Mouse (Mus musculus) A20 (cell line): ENCODE measurements around the gene Gjb5.
A peak's percentile ranks its signal among the peaks of the same experiment; 100 is the strongest.

Source experiments
- DNase-seq: peaks from one replicate; pipeline ENCODE4 v3.0.0-alpha.2; 2011; ENCODE audit warnings: low read depth, low spot score

Gjb5 gene

DNA sequence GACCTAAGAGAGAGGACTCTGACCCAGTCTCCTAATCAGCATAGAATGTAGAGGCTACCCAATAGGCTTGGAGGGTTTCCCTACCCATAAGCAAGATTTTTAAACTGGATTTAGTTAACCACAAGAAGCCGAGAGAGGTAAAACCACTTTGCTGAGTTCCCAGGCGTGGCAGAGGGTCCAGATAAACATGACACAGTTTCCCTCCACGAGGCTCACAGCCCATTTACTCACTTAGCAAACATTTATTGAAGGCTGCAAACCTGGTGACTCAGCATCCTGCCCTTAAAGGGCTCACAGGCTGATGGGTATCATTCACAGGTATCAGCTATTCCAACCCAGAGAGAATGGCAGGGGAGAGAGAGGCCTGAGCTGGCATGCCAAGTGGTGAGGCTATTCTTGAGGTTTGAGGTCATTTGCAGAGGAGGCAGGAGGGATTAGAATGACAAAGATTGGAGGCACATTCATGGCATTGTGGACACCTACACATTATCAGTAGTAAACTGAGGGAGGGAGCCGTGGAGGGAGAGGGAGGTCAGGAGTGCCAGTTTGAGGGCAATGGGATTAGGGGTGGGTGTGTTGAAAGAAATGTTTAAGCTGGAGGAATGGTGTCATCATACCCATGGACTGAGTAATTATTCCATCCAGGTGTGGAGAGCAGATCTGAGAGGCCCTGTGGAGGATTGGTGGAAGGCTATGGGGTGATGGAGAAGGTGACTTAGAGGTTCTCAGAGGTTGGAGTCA is 8.3 kb downstream of the Gjb5 start:
- no peak for DNase-seq

DNA sequence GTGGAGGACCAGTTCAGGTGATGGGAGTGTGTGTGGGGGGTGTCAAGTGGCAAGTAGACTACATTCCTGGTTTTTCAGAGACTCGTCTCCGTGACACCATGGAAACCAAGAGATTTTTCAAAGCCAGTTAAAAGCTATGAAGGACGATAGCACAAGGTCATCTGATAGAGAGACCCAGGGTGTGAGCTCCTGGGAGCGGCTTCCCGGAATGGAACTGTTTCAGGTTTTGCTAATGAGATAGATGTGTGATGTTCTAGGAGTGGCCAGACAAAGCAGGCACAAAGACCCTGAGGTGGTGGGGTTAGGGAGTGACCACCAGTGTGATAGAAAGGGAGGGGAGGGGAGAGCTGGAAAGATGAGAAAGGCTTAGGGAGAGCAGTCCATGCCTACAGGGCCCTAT is 13.0 kb downstream of the Gjb5 start:
- DNase-seq = no peak

DNA sequence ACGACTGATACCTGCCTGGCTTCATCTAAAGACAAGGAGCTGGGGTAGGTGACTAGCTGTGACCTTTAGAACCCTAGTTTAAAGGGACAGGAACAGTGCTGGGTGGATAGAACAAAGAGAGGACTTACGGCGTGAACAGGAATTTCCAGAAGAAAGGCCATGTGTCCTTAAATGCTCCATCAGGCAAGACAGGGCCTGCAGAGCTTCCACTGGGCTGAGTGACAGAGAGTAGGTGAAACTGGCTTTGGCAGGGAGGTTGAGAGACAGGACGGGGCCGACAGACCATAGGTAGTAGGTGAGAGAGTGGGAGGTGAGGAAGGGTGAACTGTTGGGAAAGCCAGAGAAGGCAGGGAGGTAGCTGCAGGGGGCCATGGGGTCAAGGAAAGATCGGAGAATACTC is 16.6 kb downstream of the Gjb5 start:
- DNase-seq = no peak

- no peak for DNase-seq
These were observed 20.3 kb downstream of the Gjb5 start for GRCm38 (mm10) chr4:127337668-127338067.

DNA sequence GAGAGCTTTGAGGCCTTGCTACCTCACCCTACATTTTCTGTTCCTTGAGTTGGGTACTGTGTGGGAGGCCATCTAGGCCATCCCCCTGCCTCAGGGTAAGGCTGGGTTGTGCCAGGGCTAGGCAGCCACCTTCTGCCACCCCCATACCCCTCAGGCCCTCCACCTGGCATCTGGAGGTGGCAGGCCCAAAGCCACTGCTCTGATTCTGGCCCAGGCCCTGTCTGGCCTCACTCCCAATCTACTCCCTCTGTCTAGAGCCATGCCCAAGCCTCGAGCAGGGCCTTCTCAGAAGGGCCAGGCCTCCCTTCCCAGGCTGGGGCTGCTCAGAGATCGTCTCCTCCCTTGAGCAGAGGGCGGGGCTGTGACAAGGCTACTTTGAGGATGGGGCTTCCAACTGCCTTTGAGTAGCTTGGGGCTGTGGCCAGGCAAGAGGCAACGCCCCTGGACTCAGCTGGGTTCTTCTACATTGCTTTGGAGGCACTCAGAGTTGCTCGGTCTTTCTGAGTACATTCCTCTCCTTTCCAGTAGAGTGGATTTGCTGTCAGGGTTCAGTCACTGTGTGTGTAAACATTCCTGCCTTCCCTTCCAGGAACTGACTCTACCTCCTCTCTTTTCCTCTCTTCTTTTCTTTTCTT is 23.0 kb downstream of the Gjb5 start:
- no peak for DNase-seq

DNA sequence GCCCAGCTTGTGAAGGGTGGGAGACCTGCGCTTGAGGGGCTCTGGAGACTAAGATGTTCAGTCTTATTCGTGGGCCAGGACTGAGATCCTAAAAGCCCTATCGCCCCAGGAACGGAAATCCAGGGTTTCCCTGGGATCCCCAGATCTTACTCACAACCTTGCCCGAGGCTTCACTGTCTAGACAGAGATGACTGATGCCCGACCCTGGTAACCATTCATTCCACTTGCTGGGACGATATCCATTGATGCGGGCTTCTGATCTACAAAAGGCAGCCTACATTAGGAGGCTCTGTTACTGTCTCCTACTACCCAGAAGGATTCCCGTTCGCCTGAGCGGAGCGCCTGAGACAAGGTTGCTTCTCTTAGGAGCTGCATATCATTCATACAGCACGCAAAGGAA is 26.8 kb downstream of the Gjb5 start:
- DNase-seq = no peak

DNA sequence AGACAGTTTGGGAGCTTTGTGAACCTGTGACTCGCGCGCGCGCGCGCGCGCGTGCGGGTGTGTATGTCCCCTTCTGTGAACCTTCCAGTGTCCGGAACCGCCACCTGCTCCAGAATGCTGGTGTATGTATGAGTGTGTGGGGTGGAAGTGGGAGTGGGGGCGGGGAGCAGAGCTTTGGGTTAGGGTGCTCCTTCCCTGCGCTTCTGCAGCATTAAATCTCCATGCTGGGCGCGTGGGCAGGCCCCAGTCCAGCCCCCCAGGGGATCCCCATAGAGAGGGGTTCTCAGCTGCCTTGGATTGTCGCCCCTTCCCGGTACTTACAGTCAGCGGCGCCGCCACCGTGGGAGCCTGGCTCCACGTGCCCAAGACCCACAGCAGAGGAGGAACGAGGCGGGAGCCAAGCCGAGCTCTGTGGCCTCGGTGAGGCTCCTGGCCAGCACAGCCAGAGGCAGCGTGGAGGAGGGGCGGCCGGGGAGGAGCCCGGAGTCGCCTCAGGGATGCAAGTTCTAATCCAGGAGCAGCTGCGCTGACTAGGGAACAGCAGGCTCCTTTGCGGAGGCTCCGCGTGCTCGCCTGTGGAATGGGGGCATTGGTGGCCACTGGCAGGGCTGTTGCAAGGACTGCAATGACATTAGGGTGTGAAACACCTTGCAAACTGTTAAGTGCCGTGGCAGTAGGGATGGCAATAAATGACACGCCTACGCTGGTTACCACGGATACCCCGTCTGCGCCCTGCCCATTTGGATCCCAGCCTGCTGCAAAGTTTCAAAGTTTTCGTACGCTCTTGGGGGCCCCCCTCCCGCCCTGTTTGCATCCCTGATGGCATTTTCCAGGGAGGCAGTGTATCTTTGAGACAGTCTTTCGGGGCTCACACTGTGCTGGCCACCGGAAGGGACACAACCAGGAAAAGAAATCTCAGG is 27.5 kb downstream of the Gjb5 start, which contains the start of gene Gjb3:
Gjb3 (minus strand) TSS at position 664 of the 920 bp plus-strand sequence.
- no peak for DNase-seq

DNA sequence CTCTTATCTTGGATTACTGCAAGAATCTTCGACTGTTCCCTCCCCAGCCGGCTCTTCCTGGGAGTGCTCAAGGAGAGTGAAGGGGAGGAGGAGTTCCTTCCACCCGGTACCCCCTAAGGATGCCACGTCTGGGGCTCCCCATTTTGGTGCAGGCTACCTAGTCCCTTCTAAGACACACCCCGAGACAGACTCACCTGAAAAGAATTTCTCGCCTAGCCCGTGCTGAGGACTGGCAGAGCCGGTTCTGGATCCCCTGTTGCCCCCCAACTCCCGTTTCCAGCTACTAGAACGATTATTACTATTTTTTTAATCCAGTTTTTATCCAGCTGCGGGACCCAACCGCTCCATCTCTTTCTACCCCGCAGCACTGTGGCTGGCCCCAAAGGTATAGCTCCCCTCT is 28.2 kb downstream of the Gjb5 start:
- no peak for DNase-seq

DNA sequence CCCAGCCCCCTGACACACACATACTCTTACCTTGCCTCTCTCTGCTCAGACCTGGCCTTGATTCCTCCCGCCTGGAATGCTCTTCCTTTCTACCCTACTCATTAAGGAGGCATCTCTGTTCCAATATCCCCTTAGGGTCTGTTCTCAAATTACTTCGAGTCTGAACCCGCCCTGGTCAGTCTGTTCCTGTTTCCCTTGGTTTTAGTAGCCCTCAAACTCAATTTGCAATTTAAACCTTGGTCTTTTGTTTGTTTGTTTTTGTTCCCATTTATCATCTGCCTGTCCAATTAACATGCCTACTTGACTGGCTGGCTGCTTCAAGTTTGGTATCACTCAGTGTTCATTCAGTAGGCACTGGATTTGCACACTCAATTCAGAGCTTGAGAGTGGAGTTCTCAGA is 28.9 kb downstream of the Gjb5 start:
- no peak for DNase-seq

GRCm38 (mm10) chr4:127328378-127328777 is 29.6 kb downstream of the Gjb5 start:
- no peak for DNase-seq

- DNase-seq = peak; percentile 19
These were observed 30.2 kb downstream of the Gjb5 start for GRCm38 (mm10) chr4:127327749-127328148.

DNA sequence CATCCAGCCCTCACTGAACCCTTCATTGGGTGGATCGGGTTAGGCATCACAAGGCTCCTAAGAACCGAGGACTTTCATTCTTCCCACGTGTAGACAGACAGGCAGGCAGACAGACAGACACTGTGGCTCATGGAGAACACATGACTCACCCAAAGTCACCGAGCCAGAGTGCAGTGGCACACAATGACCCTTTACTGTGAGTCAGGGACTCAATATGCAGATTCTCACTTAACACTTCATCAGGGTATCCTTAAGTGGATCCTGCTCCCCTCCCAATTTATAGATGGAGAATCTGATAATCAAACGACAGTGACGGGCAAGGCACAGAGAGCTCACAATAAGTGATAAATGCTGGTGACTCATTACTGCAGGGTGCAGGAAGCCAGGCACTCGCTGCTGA is 30.7 kb downstream of the Gjb5 start:
- DNase-seq = no peak

DNA sequence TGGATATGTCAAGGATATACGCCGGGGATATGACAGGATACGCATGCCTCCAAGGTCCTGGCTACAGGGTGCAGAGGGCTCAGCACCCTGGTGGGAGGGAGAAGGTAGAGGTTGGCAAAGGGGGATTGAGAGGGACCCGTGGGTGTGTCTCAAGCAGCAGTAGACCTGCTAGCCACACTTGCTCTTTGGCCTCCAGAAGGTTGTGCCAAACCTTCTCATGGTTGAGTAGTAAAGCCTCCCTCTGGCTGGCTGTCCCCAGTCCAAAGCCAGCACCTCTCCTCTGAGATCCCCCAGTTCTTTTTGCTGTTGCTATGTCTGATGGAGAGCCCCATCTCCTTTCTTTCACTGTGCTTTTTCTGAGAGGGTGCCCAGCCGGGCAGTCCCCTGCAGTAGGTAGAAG is 32.7 kb downstream of the Gjb5 start:
- DNase-seq = no peak

GRCm38 (mm10) chr4:127324759-127325158 is 33.2 kb downstream of the Gjb5 start:
- DNase-seq = peak; percentile 78

DNA sequence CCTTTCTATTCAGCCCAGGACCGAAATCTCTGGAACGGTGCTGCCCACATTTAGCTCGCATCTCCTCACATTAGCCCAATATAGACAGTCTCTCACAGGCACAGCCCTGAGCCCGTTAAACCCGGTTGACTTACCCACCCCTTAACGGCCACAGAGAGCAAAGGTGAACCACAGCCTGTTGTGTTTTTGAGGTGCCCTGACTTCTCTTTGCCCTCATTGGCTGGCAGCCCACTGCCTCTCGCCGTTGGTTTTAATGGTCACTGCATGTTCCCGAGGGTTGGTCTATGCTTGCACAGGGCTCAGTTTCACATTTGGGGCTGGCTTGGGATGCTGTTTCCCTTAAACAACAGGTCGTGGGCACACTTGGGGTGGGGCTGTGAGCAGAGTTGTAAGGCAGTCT is 33.7 kb downstream of the Gjb5 start:
- no peak for DNase-seq

- DNase-seq = no peak
These were observed 34.3 kb downstream of the Gjb5 start for GRCm38 (mm10) chr4:127323651-127324050.

- peak; percentile 56 for DNase-seq
These were observed 38.4 kb downstream of the Gjb5 start for GRCm38 (mm10) chr4:127319613-127320012.

DNA sequence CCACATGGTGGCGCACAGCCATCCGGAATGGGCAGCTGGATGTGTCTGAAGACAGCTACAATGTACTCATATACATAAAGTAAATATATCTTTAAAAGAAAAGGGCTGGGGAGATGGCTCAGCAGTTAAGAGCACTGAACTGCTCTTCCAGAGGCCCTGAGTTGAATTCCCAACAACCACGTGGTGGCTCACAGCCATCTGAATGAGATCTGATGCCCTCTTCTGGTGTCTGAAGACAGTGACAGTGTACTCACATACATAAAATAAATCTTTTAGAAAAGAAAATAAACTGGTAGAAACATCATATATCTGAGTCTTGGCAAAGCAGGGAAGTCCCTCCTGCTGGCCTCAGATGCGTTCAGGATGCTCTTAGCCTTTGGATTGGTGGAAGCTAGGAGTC is 40.8 kb downstream of the Gjb5 start:
- peak; percentile 12 for DNase-seq

- DNase-seq = no peak
These were observed 42.2 kb downstream of the Gjb5 start for GRCm38 (mm10) chr4:127315753-127316152.

DNA sequence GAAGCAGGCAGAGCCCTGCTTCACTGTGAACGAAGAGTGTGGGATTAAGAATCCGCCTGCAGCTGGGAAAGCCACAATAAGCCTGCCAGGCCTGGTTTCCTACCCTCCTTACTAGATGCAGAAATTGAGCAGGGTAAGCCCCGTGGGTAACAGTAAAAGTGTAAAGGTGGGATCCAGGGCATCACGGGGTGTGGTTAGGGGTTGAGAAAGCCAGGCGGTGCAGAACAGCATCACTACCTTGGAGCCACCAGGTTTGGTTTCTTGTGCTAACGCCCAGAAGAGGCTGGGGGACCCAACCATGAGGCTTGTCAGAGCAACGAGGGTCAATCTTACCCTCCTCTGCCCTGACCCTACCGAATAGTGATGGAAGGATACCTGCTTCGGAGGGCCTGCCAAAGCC is 43.4 kb downstream of the Gjb5 start:
- DNase-seq = no peak

GRCm38 (mm10) chr4:127313861-127314260 is 44.1 kb downstream of the Gjb5 start, which contains the start of gene Gja4:
TSS of gene Gja4 (minus strand) at chr4:127314039.
- peak; percentile 60 for DNase-seq

- DNase-seq = no peak
These were observed 45.6 kb downstream of the Gjb5 start for GRCm38 (mm10) chr4:127312349-127312748.
